Mouse (Mus musculus): ENCODE data around the gene Myod1. TPM values are rescaled to one million over a fixed set of nuclear protein-coding genes. Genes with fewer than 3 reads are reported as not detected.

Gene Myod1
- total RNA-seq (2022), result 10 to 100 TPM; 11.1 to 14.3 (median 11.9) TPM

- peak; percentile 87 to 88 for DNase-seq (ENCODE audit: low spot score in 2 of 2)
Observed at GRCm38 (mm10) chr7:46376172-46377007, at the start of gene Myod1. TSS of gene Myod1 (plus strand) at chr7:46376474.

GRCm38 (mm10) chr7:46327896-46328295 lies 48.4 kb upstream of the Myod1 start:
- DNase-seq (ENCODE audit: low spot score in 2 of 2), result no peak

GRCm38 (mm10) chr7:46337397-46337796 lies 38.9 kb upstream of the Myod1 start:
- peak; percentile 44 to 46 for DNase-seq (ENCODE audit: low spot score in 2 of 2)

- peak; percentile 31 to 61 for DNase-seq (ENCODE audit: low spot score in 2 of 2)
Observed at GRCm38 (mm10) chr7:46339818-46340217, 36.5 kb upstream of the Myod1 start.

- DNase-seq (ENCODE audit: low spot score in 2 of 2), result no peak
Observed at GRCm38 (mm10) chr7:46340295-46340694, 36.0 kb upstream of the Myod1 start.

GRCm38 (mm10) chr7:46341471-46341870 lies 34.8 kb upstream of the Myod1 start:
- peak; percentile 74 to 77 for DNase-seq (ENCODE audit: low spot score in 2 of 2)

- DNase-seq (ENCODE audit: low spot score in 2 of 2), result peak in 1 of 2 experiments; percentile 26
Observed at GRCm38 (mm10) chr7:46347692-46348091, 28.6 kb upstream of the Myod1 start.

GRCm38 (mm10) chr7:46348813-46349212 lies 27.5 kb upstream of the Myod1 start:
- no peak for DNase-seq (ENCODE audit: low spot score in 2 of 2)

- peak; percentile 43 to 58 for DNase-seq (ENCODE audit: low spot score in 2 of 2)
Observed at GRCm38 (mm10) chr7:46350119-46350702, 26.1 kb upstream of the Myod1 start.

GRCm38 (mm10) chr7:46352748-46353147 lies 23.5 kb upstream of the Myod1 start:
- peak in 1 of 2 experiments; percentile 24 for DNase-seq (ENCODE audit: low spot score in 2 of 2)

- peak; percentile 61 to 79 for DNase-seq (ENCODE audit: low spot score in 2 of 2)
Observed at GRCm38 (mm10) chr7:46353216-46353615, 23.1 kb upstream of the Myod1 start.

GRCm38 (mm10) chr7:46353875-46354274 lies 22.4 kb upstream of the Myod1 start:
- DNase-seq (ENCODE audit: low spot score in 2 of 2), result no peak

- no peak for DNase-seq (ENCODE audit: low spot score in 2 of 2)
Observed at GRCm38 (mm10) chr7:46361776-46362175, 14.5 kb upstream of the Myod1 start.

- no peak for DNase-seq (ENCODE audit: low spot score in 2 of 2)
Observed at GRCm38 (mm10) chr7:46364154-46364553, 12.1 kb upstream of the Myod1 start.

GRCm38 (mm10) chr7:46365810-46366209 lies 10.5 kb upstream of the Myod1 start:
- DNase-seq (ENCODE audit: low spot score in 2 of 2), result no peak

- peak; percentile 64 to 75 for DNase-seq (ENCODE audit: low spot score in 2 of 2)
Observed at GRCm38 (mm10) chr7:46371104-46371503, 5.2 kb upstream of the Myod1 start.

GRCm38 (mm10) chr7:46377008-46377346 lies 703 bp downstream of the Myod1 start:
- peak; percentile 75 to 77 for DNase-seq (ENCODE audit: low spot score in 2 of 2)

GRCm38 (mm10) chr7:46378123-46378522 lies 1.8 kb downstream of the Myod1 start:
- DNase-seq (ENCODE audit: low spot score in 2 of 2), result no peak

- DNase-seq (ENCODE audit: low spot score in 2 of 2), result peak; percentile 79 to 84
Observed at GRCm38 (mm10) chr7:46378983-46379382, 2.7 kb downstream of the Myod1 start.

GRCm38 (mm10) chr7:46380625-46381024 lies 4.4 kb downstream of the Myod1 start:
- no peak for DNase-seq (ENCODE audit: low spot score in 2 of 2)

GRCm38 (mm10) chr7:46387430-46387829 lies 11.2 kb downstream of the Myod1 start:
- no peak for DNase-seq (ENCODE audit: low spot score in 2 of 2)

GRCm38 (mm10) chr7:46389456-46390085 lies 13.3 kb downstream of the Myod1 start:
- DNase-seq (ENCODE audit: low spot score in 2 of 2), result no peak
